Mouse (Mus musculus) ES-Bruce4 (cell line): ENCODE results near the gene Gtf3c2.

Experiments
- CTCF ChIP-seq: IDR thresholded peaks from one replicate; pipeline ENCODE4 v1.8.1; 2011; ENCODE audit warnings: low read depth, low read length
- POLR2A ChIP-seq: IDR thresholded peaks from one replicate; pipeline ENCODE4 v1.8.1; 2011; ENCODE audit warnings: low read length; ENCODE audit not compliant: insufficient read depth

DNA sequence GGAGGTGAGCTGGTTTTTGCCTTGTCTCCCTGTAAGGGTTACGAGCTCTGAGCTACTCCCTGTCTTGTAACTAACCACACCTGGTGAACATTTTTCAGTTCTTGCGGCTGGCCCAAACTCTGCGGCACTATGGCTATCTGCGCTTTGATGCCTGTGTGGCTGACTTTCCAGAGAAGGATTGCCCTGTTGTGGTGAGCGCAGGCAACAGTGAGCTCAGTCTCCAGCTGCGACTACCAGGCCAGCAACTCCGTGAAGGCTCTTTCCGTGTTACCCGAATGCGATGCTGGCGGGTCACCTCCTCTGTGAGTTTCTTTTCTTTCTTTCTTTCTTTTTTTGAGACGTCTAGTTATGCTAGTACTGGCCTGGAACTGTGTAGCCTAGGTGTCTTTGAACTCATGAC is 17.1 kb upstream of the Gtf3c2 start:
- TF ChIP-seq POLR2A, result no peak
- TF ChIP-seq CTCF, result no peak
